Mouse (Mus musculus): ENCODE results near the gene Ppp1r3f. TPM values are rescaled to one million over a fixed set of nuclear protein-coding genes. Genes with fewer than 3 reads are reported as not detected.

Gene Ppp1r3f
- polyA plus RNA-seq (2012; ENCODE audit: insufficient read depth, low replicate concordance): 0.54 and 1.3 TPM in 2 replicates

GRCm38 (mm10) chrX:7574087-7574884 is at the start of gene Ppp1r3f:
Gene Ppp1r3f (minus strand): TSS chrX:7574283.
- H3K4me1 ChIP-seq: peaks cover 57% of the 10 kb centered on the region
- peak within 1 kb of the TSS; percentile 95 for H3K4me3 ChIP-seq (replicated peaks)
- H3K36me3 ChIP-seq (replicated peaks; ENCODE audit: low read length): peaks cover 11% of the 10 kb centered on the region
- peaks cover 7% of the 10 kb centered on the region; the same call in 1 of the 2 replicates for H3K9me3 ChIP-seq
- peaks cover 4% of the 10 kb centered on the region for H3K27me3 ChIP-seq (replicated peaks)
- TF ChIP-seq GATA1 (IDR thresholded peaks at IDR 0.05; ENCODE audit: borderline replicate concordance, low read length): no peak
- no peak for TF ChIP-seq FLI1 (IDR thresholded peaks at IDR 0.05; ENCODE audit: low read length)

- H3K27me3 ChIP-seq (replicated peaks): peaks cover 58% of the 10 kb centered on the region
- H3K4me3 ChIP-seq (replicated peaks): no peak overlapping the region
- TF ChIP-seq GATA1 (IDR thresholded peaks at IDR 0.05; ENCODE audit: borderline replicate concordance, low read length) (no peak), FLI1 (IDR thresholded peaks at IDR 0.05; ENCODE audit: low read length) (no peak)
- no peaks in the 10 kb centered on the region for H3K4me1 ChIP-seq
- no peaks in the 10 kb centered on the region for H3K36me3 ChIP-seq (replicated peaks; ENCODE audit: low read length)
- H3K9me3 ChIP-seq: peaks cover 6% of the 10 kb centered on the region
Observed at GRCm38 (mm10) chrX:7617889-7618551, 43.9 kb upstream of the Ppp1r3f start.

- no peak for TF ChIP-seq GATA1 (IDR thresholded peaks at IDR 0.05; ENCODE audit: borderline replicate concordance, low read length)
- TF ChIP-seq FLI1 (IDR thresholded peaks at IDR 0.05; ENCODE audit: low read length): no peak
- H3K36me3 ChIP-seq (replicated peaks; ENCODE audit: low read length): no peaks in the 10 kb centered on the region
- peaks cover 14% of the 10 kb centered on the region; the same call in 1 of the 2 replicates for H3K9me3 ChIP-seq
- H3K4me1 ChIP-seq: peaks cover 18% of the 10 kb centered on the region
- H3K4me3 ChIP-seq (replicated peaks): peak overlapping the region; percentile 90
- peaks cover 50% of the 10 kb centered on the region for H3K27me3 ChIP-seq (replicated peaks)
Observed at GRCm38 (mm10) chrX:7610536-7611258, 36.6 kb upstream of the Ppp1r3f start.

GRCm38 (mm10) chrX:7610035-7610434 is 36.0 kb upstream of the Ppp1r3f start:
- Histone ChIP-seq H3K36me3 (replicated peaks; ENCODE audit: low read length) (no peaks in the 10 kb centered on the region), H3K27me3 (replicated peaks) (peaks cover 48% of the 10 kb centered on the region), H3K9me3 (peaks cover 14% of the 10 kb centered on the region; the same call in 1 of the 2 replicates), H3K4me3 (replicated peaks) (peak overlapping the region; percentile 90), H3K4me1 (peaks cover 18% of the 10 kb centered on the region)
- TF ChIP-seq GATA1 (IDR thresholded peaks at IDR 0.05; ENCODE audit: borderline replicate concordance, low read length): no peak

GRCm38 (mm10) chrX:7606783-7607182 is 32.7 kb upstream of the Ppp1r3f start, which contains the start of gene Cacna1f:
Gene Cacna1f (plus strand): TSS chrX:7607083.
- 0 out of 2 replicates have a peak, but pooled peaks cover 8% of the 10 kb centered on the region for H3K9me3 ChIP-seq
- peaks cover 35% of the 10 kb centered on the region for H3K4me1 ChIP-seq
- TF ChIP-seq GATA1 (IDR thresholded peaks at IDR 0.05; ENCODE audit: borderline replicate concordance, low read length): no peak
- H3K4me3 ChIP-seq (replicated peaks): no peak within 1 kb of the TSS
- H3K36me3 ChIP-seq (replicated peaks; ENCODE audit: low read length): peaks cover 20% of the 10 kb centered on the region
- peaks cover 33% of the 10 kb centered on the region for H3K27me3 ChIP-seq (replicated peaks)

GRCm38 (mm10) chrX:7605575-7605941 is 31.5 kb upstream of the Ppp1r3f start:
- peak overlapping the region; percentile 93 for H3K4me3 ChIP-seq (replicated peaks)
- H3K9me3 ChIP-seq: 0 out of 2 replicates have a peak, but pooled peaks cover under 1% of the 10 kb centered on the region
- peaks cover 26% of the 10 kb centered on the region for H3K27me3 ChIP-seq (replicated peaks)
- TF ChIP-seq FLI1 (IDR thresholded peaks at IDR 0.05; ENCODE audit: low read length) (no peak), GATA1 (IDR thresholded peaks at IDR 0.05; ENCODE audit: borderline replicate concordance, low read length) (no peak)
- H3K4me1 ChIP-seq: peaks cover 25% of the 10 kb centered on the region
- H3K36me3 ChIP-seq (replicated peaks; ENCODE audit: low read length): peaks cover 31% of the 10 kb centered on the region

GRCm38 (mm10) chrX:7604879-7605574 is 30.9 kb upstream of the Ppp1r3f start, which contains the start of gene Ccdc22:
Gene Ccdc22 (minus strand): TSS chrX:7605517.
- TF ChIP-seq GATA1 (IDR thresholded peaks at IDR 0.05; ENCODE audit: borderline replicate concordance, low read length) (no peak), FLI1 (IDR thresholded peaks at IDR 0.05; ENCODE audit: low read length) (no peak)
- peaks cover 20% of the 10 kb centered on the region for H3K4me1 ChIP-seq
- H3K4me3 ChIP-seq (replicated peaks): peak within 1 kb of the TSS; percentile 93
- peaks cover 37% of the 10 kb centered on the region for H3K36me3 ChIP-seq (replicated peaks; ENCODE audit: low read length)
- H3K9me3 ChIP-seq: no peaks in the 10 kb centered on the region
- peaks cover 22% of the 10 kb centered on the region for H3K27me3 ChIP-seq (replicated peaks)

- TF ChIP-seq FLI1 (IDR thresholded peaks at IDR 0.05; ENCODE audit: low read length) (no peak), GATA1 (IDR thresholded peaks at IDR 0.05; ENCODE audit: borderline replicate concordance, low read length) (no peak)
- peak overlapping the region; percentile 93 for H3K4me3 ChIP-seq (replicated peaks)
- H3K36me3 ChIP-seq (replicated peaks; ENCODE audit: low read length): peaks cover 47% of the 10 kb centered on the region
- no peaks in the 10 kb centered on the region for H3K9me3 ChIP-seq
- peaks cover 17% of the 10 kb centered on the region for H3K4me1 ChIP-seq
- peaks cover 15% of the 10 kb centered on the region for H3K27me3 ChIP-seq (replicated peaks)
Observed at GRCm38 (mm10) chrX:7604004-7604403, 29.9 kb upstream of the Ppp1r3f start.

GRCm38 (mm10) chrX:7595371-7595770 is 21.3 kb upstream of the Ppp1r3f start:
- no peaks in the 10 kb centered on the region for H3K4me1 ChIP-seq
- TF ChIP-seq GATA1 (IDR thresholded peaks at IDR 0.05; ENCODE audit: borderline replicate concordance, low read length): no peak
- TF ChIP-seq FLI1 (IDR thresholded peaks at IDR 0.05; ENCODE audit: low read length): no peak
- H3K9me3 ChIP-seq: no peaks in the 10 kb centered on the region
- H3K36me3 ChIP-seq (replicated peaks; ENCODE audit: low read length): peaks cover 97% of the 10 kb centered on the region
- no peaks in the 10 kb centered on the region for H3K27me3 ChIP-seq (replicated peaks)
- H3K4me3 ChIP-seq (replicated peaks): no peak overlapping the region
